Mouse (Mus musculus) kidney, adult 8-10 months (tissue): ENCODE measurements around the gene Uts2r.

Experiments used
- DNase-seq, 2 experiments: peaks; one replicate each; pipeline ENCODE4 v3.0.0; 2022

Gene Uts2r

GRCm38 (mm10) chr11:121163751-121164150, 3.7 kb downstream of the Uts2r start:
- no peak for DNase-seq

- no peak for DNase-seq
These were observed 13.1 kb downstream of the Uts2r start for GRCm38 (mm10) chr11:121173203-121173602.

GRCm38 (mm10) chr11:121174234-121174633, 14.2 kb downstream of the Uts2r start:
- DNase-seq = no peak

- peak; percentile 31 to 43 for DNase-seq
These were observed 16.5 kb downstream of the Uts2r start for GRCm38 (mm10) chr11:121176285-121177270.

GRCm38 (mm10) chr11:121189681-121190080, 29.6 kb downstream of the Uts2r start:
- DNase-seq = peak; percentile 60 to 66

- DNase-seq = no peak
These were observed 32.7 kb downstream of the Uts2r start for GRCm38 (mm10) chr11:121192742-121193141.

- DNase-seq = no peak
These were observed 33.3 kb downstream of the Uts2r start for GRCm38 (mm10) chr11:121193415-121193814.

- no peak for DNase-seq
These were observed 38.6 kb downstream of the Uts2r start for GRCm38 (mm10) chr11:121198622-121199021.

GRCm38 (mm10) chr11:121199851-121200250, 39.8 kb downstream of the Uts2r start:
- no peak for DNase-seq

- DNase-seq = peak; percentile 63 to 68
These were observed 40.7 kb downstream of the Uts2r start for GRCm38 (mm10) chr11:121200781-121201180.

- DNase-seq = peak; percentile 52 to 68
These were observed 41.5 kb downstream of the Uts2r start for GRCm38 (mm10) chr11:121201436-121202198.

GRCm38 (mm10) chr11:121203859-121204160, 43.7 kb downstream of the Uts2r start:
- no peak for DNase-seq

GRCm38 (mm10) chr11:121204161-121205006, 44.3 kb downstream of the Uts2r start, which contains the start of the genes Hexdc and Ogfod3:
Gene Hexdc, plus strand, starts transcription at chr11:121204433.
Gene Ogfod3, minus strand, starts transcription at chr11:121204711.
- DNase-seq = peak; percentile 96 to 97
